Mouse (Mus musculus) MEL (cell line): ENCODE measurements around the gene Pdpn. TPM values are rescaled to one million over a fixed set of nuclear protein-coding genes. Genes with fewer than 3 reads are reported as not detected.

Experiments
- DNase-seq: peaks from one replicate; pipeline ENCODE4 v3.0.0; 2011; ENCODE audit warnings: low read depth, low spot score
- H3K27ac ChIP-seq: 2 replicates; pipeline ENCODE4 v1.5.1; 2012; ENCODE audit warnings: low read depth, mild to moderate bottlenecking, control low read depth, low read length, moderate library complexity; ENCODE audit not compliant: control insufficient read depth
- H3K27me3 ChIP-seq, 2 experiments: fragments of 150-350 bp in 1 of 2; sonication (generic) in 1 of 2; 2 replicates each; pipeline ENCODE4 v1.6.1; 2012; ENCODE audit warnings: low read length in 2 of 2, mild to moderate bottlenecking in 2 of 2, improper control_type of control experiment in 1 of 2, moderate library complexity in 1 of 2; ENCODE audit not compliant: insufficient read depth in 2 of 2, control insufficient read depth in 1 of 2
- H3K36me3 ChIP-seq, 2 experiments: 2 replicates each; pipeline ENCODE4 v1.6.1; 2012 to 2014; ENCODE audit warnings: low read length in 2 of 2, improper control_type of control experiment in 1 of 2, inconsistent platforms in 1 of 2, mild to moderate bottlenecking in 1 of 2; ENCODE audit not compliant: insufficient read depth in 2 of 2, control insufficient read depth in 1 of 2
- H3K4me1 ChIP-seq, 2 experiments: fragments of 150-350 bp in 1 of 2; sonication (generic) in 1 of 2; 2 replicates each; pipeline ENCODE4 v1.6.1; 2012; ENCODE audit warnings: low read length in 2 of 2, improper control_type of control experiment in 1 of 2, mild to moderate bottlenecking in 1 of 2; ENCODE audit not compliant: insufficient read depth in 2 of 2, control insufficient read depth in 1 of 2
- H3K4me3 ChIP-seq, 2 experiments: fragments of 150-350 bp in 1 of 2; sonication (generic) in 1 of 2; 2 replicates each; pipeline ENCODE4 v1.5.1; 2012; ENCODE audit warnings: low read depth in 2 of 2, low read length in 2 of 2, mild to moderate bottlenecking in 2 of 2, moderate library complexity in 2 of 2, control low read depth in 1 of 2, improper control_type of control experiment in 1 of 2; ENCODE audit not compliant: control insufficient read depth in 1 of 2, insufficient read depth in 1 of 2
- H3K79me2 ChIP-seq: 2 replicates; pipeline ENCODE4 v1.6.1; 2012; ENCODE audit warnings: mild to moderate bottlenecking, low read length, moderate library complexity; ENCODE audit not compliant: control insufficient read depth, poor library complexity, insufficient read depth
- H3K9ac ChIP-seq: 2 replicates; pipeline ENCODE4 v1.6.1; 2012; ENCODE audit warnings: low read depth, mild to moderate bottlenecking, control low read depth, low read length, moderate library complexity; ENCODE audit not compliant: control insufficient read depth, poor library complexity, severe bottlenecking
- H3K9me3 ChIP-seq: fragments of 150-350 bp; sonication (generic); replicated peaks from 2 replicates; pipeline ENCODE4 v1.6.1; 2012; ENCODE audit warnings: mild to moderate bottlenecking, low read length, improper control_type of control experiment, moderate library complexity; ENCODE audit not compliant: insufficient read depth
- CHD1 ChIP-seq: IDR thresholded peaks from 2 replicates; pipeline ENCODE4 v1.6.1; 2012; ENCODE audit warnings: low read depth, mild to moderate bottlenecking, inconsistent platforms, low read length, improper control_type of control experiment
- CHD2 ChIP-seq: IDR thresholded peaks from 2 replicates; pipeline ENCODE4 v1.6.1; 2011; ENCODE audit warnings: low read length, improper control_type of control experiment
- CTCF ChIP-seq, 3 experiments: IDR thresholded peaks in 2 of 3; conservative IDR thresholded peaks in 1 of 3; 2 replicates each; pipeline ENCODE4 v1.5.1; 2011 to 2012; ENCODE audit warnings: low read length in 3 of 3, low read depth in 2 of 3, mild to moderate bottlenecking in 2 of 3, improper control_type of control experiment in 1 of 3, inconsistent platforms in 1 of 3, mixed read lengths in 1 of 3, moderate library complexity in 1 of 3; ENCODE audit not compliant: control insufficient read depth in 1 of 3, insufficient read depth in 1 of 3, poor library complexity in 1 of 3, severe bottlenecking in 1 of 3
- EP300 ChIP-seq, 2 experiments: IDR thresholded peaks; 2 replicates each; pipeline ENCODE4 v1.6.1; 2011; ENCODE audit warnings: improper control_type of control experiment in 2 of 2, low read length in 2 of 2, low read depth in 1 of 2, mild to moderate bottlenecking in 1 of 2
- GABPA ChIP-seq: IDR thresholded peaks from 2 replicates; pipeline ENCODE4 v1.6.1; 2012; ENCODE audit warnings: low read depth, mild to moderate bottlenecking, inconsistent platforms, low read length, improper control_type of control experiment, moderate library complexity
- HCFC1 ChIP-seq: IDR thresholded peaks from 2 replicates; pipeline ENCODE4 v1.6.1; 2012; ENCODE audit warnings: low read depth, mild to moderate bottlenecking, inconsistent platforms, low read length, improper control_type of control experiment, moderate library complexity
- MAFK ChIP-seq: IDR thresholded peaks from 2 replicates; pipeline ENCODE4 v1.6.1; 2011; ENCODE audit warnings: low read depth, mild to moderate bottlenecking, low read length, improper control_type of control experiment, borderline replicate concordance
- MAZ ChIP-seq: IDR thresholded peaks from 2 replicates; pipeline ENCODE4 v1.6.1; 2012; ENCODE audit warnings: low read depth, mild to moderate bottlenecking, inconsistent platforms, low read length, improper control_type of control experiment
- MEF2A ChIP-seq: IDR thresholded peaks from 2 replicates; pipeline ENCODE4 v1.6.1; 2014; ENCODE audit warnings: low read depth, mild to moderate bottlenecking, inconsistent platforms, low read length, improper control_type of control experiment; ENCODE audit not compliant: poor library complexity, insufficient replicate concordance, severe bottlenecking; ENCODE audit errors: extremely low read depth
- MXI1 ChIP-seq: IDR thresholded peaks from 2 replicates; pipeline ENCODE4 v1.6.1; 2011; ENCODE audit warnings: mild to moderate bottlenecking, low read depth, low read length, improper control_type of control experiment
- NELFE ChIP-seq: IDR thresholded peaks from 2 replicates; pipeline ENCODE4 v1.6.1; 2011; ENCODE audit warnings: low read depth, low read length, improper control_type of control experiment
- NRF1 ChIP-seq: IDR thresholded peaks from 2 replicates; pipeline ENCODE4 v1.6.1; 2014; ENCODE audit warnings: low read depth, mild to moderate bottlenecking, inconsistent platforms, low read length, improper control_type of control experiment, moderate library complexity; ENCODE audit not compliant: poor library complexity, insufficient read depth, severe bottlenecking
- POLR2A ChIP-seq, 2 experiments: IDR thresholded peaks; 2 replicates each; pipeline ENCODE4 v1.6.1; 2011 to 2012; ENCODE audit warnings: low read length in 2 of 2, mild to moderate bottlenecking in 2 of 2, control low read depth in 1 of 2, improper control_type of control experiment in 1 of 2, low read depth in 1 of 2, moderate library complexity in 1 of 2; ENCODE audit not compliant: control insufficient read depth in 1 of 2, insufficient read depth in 1 of 2, poor library complexity in 1 of 2
- RAD21 ChIP-seq: IDR thresholded peaks from 2 replicates; pipeline ENCODE4 v1.6.1; 2011; ENCODE audit warnings: mild to moderate bottlenecking, low read depth, low read length, improper control_type of control experiment
- RCOR1 ChIP-seq: IDR thresholded peaks from 2 replicates; pipeline ENCODE4 v1.6.1; 2012; ENCODE audit warnings: low read depth, mild to moderate bottlenecking, inconsistent platforms, low read length, improper control_type of control experiment
- SIN3A ChIP-seq: IDR thresholded peaks from 2 replicates; pipeline ENCODE4 v1.6.1; 2012; ENCODE audit warnings: low read length, improper control_type of control experiment, inconsistent platforms
- TAL1 ChIP-seq: IDR thresholded peaks from 2 replicates; pipeline ENCODE4 v1.6.1; 2012; ENCODE audit warnings: mild to moderate bottlenecking, inconsistent platforms, low read length, moderate library complexity, mixed read lengths
- TCF12 ChIP-seq: IDR thresholded peaks from 2 replicates; pipeline ENCODE4 v1.6.1; 2014; ENCODE audit warnings: low read depth, mild to moderate bottlenecking, inconsistent platforms, low read length, improper control_type of control experiment, moderate library complexity
- UBTF ChIP-seq: IDR thresholded peaks from 2 replicates; pipeline ENCODE4 v1.6.1; 2012; ENCODE audit warnings: low read depth, mild to moderate bottlenecking, inconsistent platforms, low read length, improper control_type of control experiment, moderate library complexity, borderline replicate concordance; ENCODE audit not compliant: insufficient read depth
- USF1 ChIP-seq: IDR thresholded peaks from 2 replicates; pipeline ENCODE4 v1.6.1; 2014; ENCODE audit warnings: low read depth, mild to moderate bottlenecking, inconsistent platforms, low read length, improper control_type of control experiment, moderate library complexity
- USF2 ChIP-seq, 2 experiments: IDR thresholded peaks; 2 replicates each; pipeline ENCODE4 v1.6.1; 2011 to 2012; ENCODE audit warnings: improper control_type of control experiment in 2 of 2, low read length in 2 of 2, borderline replicate concordance in 1 of 2, inconsistent platforms in 1 of 2, low read depth in 1 of 2, mild to moderate bottlenecking in 1 of 2; ENCODE audit not compliant: insufficient read depth in 1 of 2
- ZKSCAN1 ChIP-seq: IDR thresholded peaks from 2 replicates; pipeline ENCODE4 v1.6.1; 2012; ENCODE audit warnings: low read depth, mild to moderate bottlenecking, inconsistent platforms, low read length, improper control_type of control experiment, moderate library complexity
- ZNF384 ChIP-seq: IDR thresholded peaks from 2 replicates; pipeline ENCODE4 v1.6.1; 2012; ENCODE audit warnings: low read depth, mild to moderate bottlenecking, inconsistent platforms, low read length, improper control_type of control experiment
- polyA plus RNA-seq, 2 experiments: library from polyadenylated mRNA; stranded (reverse) in 1 of 2; unstranded in 1 of 2; fragments of >175 nt in 1 of 2; fragments of >200 nt in 1 of 2; gene quantifications; 2 replicates each; pipeline versions ENCODE4 v1.2.1 to v1.2.4; 2012; ENCODE audit warnings: low replicate concordance in 2 of 2, low read depth in 1 of 2; ENCODE audit not compliant: insufficient read length in 2 of 2, insufficient read depth in 1 of 2, missing spikeins in 1 of 2
- total RNA-seq: library from RNA; depleted of rRNA; stranded (reverse); fragments of 300-350 nt; gene quantifications from 2 replicates; pipeline ENCODE4 v1.2.3, GENCODE M21; 2012

The Pdpn gene
- total and polyA plus RNA-seq, 3 experiments = not detected

- no peaks in the 10 kb centered on the region for H3K4me1 ChIP-seq
- H3K9ac ChIP-seq = no peak overlapping the region
- no peak overlapping the region for H3K27ac ChIP-seq
- H3K36me3 ChIP-seq = no peaks in the 10 kb centered on the region
- no peaks in the 10 kb centered on the region for H3K9me3 ChIP-seq
- TF ChIP-seq HCFC1 (no peak), NELFE (no peak), MAZ (no peak), CTCF (IDR thresholded peaks at IDR 0.05 in 2 of 3, conservative IDR thresholded peaks at IDR 0.05 in 1 of 3; ENCODE audit: control insufficient read depth in 1 of 3, insufficient read depth in 1 of 3, low read depth in 2 of 3, low read length in 3 of 3, poor library complexity in 1 of 3, severe bottlenecking in 1 of 3) (no peak), CHD1 (no peak), SIN3A (no peak), MAFK (no peak), MXI1 (no peak), TAL1 (no peak), ZNF384 (no peak), MEF2A (no peak), UBTF (no peak)
- H3K79me2 ChIP-seq = no peaks in the 10 kb centered on the region
- no peaks in the 10 kb centered on the region for H3K27me3 ChIP-seq
- no peak overlapping the region for H3K4me3 ChIP-seq
- no peak for DNase-seq
Measured at GRCm38 (mm10) chr4:143341470-143341869, 42.1 kb upstream of the Pdpn start.

GRCm38 (mm10) chr4:143339808-143340207, 40.4 kb upstream of the Pdpn start:
- no peak for DNase-seq
- Histone ChIP-seq H3K4me1 (no peaks in the 10 kb centered on the region), H3K9me3 (no peaks in the 10 kb centered on the region), H3K27me3 (no peaks in the 10 kb centered on the region), H3K9ac (no peak overlapping the region), H3K4me3 (no peak overlapping the region), H3K36me3 (no peaks in the 10 kb centered on the region), H3K27ac (no peak overlapping the region), H3K79me2 (no peaks in the 10 kb centered on the region)
- TF ChIP-seq TCF12 = no peak
- no peak for TF ChIP-seq GABPA
- TF ChIP-seq NRF1 = no peak
- no peak for TF ChIP-seq EP300 (IDR thresholded peaks at IDR 0.05; ENCODE audit: low read depth in 1 of 2, low read length in 2 of 2)
- TF ChIP-seq CHD2 = no peak
- no peak for TF ChIP-seq TAL1
- no peak for TF ChIP-seq MXI1
- TF ChIP-seq POLR2A (IDR thresholded peaks at IDR 0.05; ENCODE audit: control insufficient read depth in 1 of 2, insufficient read depth in 1 of 2, low read depth in 1 of 2, low read length in 2 of 2, poor library complexity in 1 of 2) = no peak
- no peak for TF ChIP-seq SIN3A
- no peak for TF ChIP-seq RCOR1
- no peak for TF ChIP-seq USF1
- TF ChIP-seq RAD21 = no peak
- TF ChIP-seq MAZ = no peak
- TF ChIP-seq ZKSCAN1 = no peak
- TF ChIP-seq CHD1 = no peak
- TF ChIP-seq MAFK = no peak
- no peak for TF ChIP-seq USF2 (IDR thresholded peaks at IDR 0.05; ENCODE audit: borderline replicate concordance in 1 of 2, insufficient read depth in 1 of 2, low read depth in 1 of 2, low read length in 2 of 2)
